Comparison of ENCODE assay signal across 8 mouse cellular contexts in genomic region chr1:152799897-152800296, GRCm38 (mm10). TPM values are rescaled to one million over a fixed set of nuclear protein-coding genes. Genes with fewer than 3 reads are reported as not detected.
A peak's percentile ranks its signal among the peaks of the same experiment; 100 is the strongest.
DNase-seq lines count a peak whose midpoint lies in the region; ATAC-seq and TF ChIP-seq lines count a peak whose summit lies in the region.

TSS of gene Ncf2 (plus strand) at chr1:152800194.

- H3K4me3 ChIP-seq in lung, adult 2 months (replicated peaks; ENCODE audit: extremely low read depth, low read depth, low read length): no peak within 1 kb of the TSS
- H3K4me3 ChIP-seq in kidney, embryonic 16.5 days (ENCODE audit: low read length): no peak within 1 kb of the TSS
- no peak within 1 kb of the TSS for H3K4me3 ChIP-seq in neural tube, embryonic 13.5 days

- H3K9me3 ChIP-seq in kidney, embryonic 16.5 days (ENCODE audit: low read length): no peaks in the 10 kb centered on the region
- H3K9me3 ChIP-seq in neural tube, embryonic 13.5 days: no peaks in the 10 kb centered on the region

- no peaks in the 10 kb centered on the region for H3K36me3 ChIP-seq in kidney, embryonic 16.5 days (ENCODE audit: insufficient read depth, low read length)
- no peaks in the 10 kb centered on the region for H3K36me3 ChIP-seq in neural tube, embryonic 13.5 days

- H3K27me3 ChIP-seq in kidney, embryonic 16.5 days (ENCODE audit: insufficient read depth, low read length): no peaks in the 10 kb centered on the region
- H3K27me3 ChIP-seq in neural tube, embryonic 13.5 days: no peaks in the 10 kb centered on the region

- H3K4me2 ChIP-seq in kidney, embryonic 16.5 days (replicated peaks; ENCODE audit: low read depth, low read length): no peak within 1 kb of the TSS; the same call in 1 of the 2 replicates
- no peak within 1 kb of the TSS for H3K4me2 ChIP-seq in neural tube, embryonic 13.5 days

- ATAC-seq in erythroid progenitor cell, adult 5-6 weeks (replicated peaks; ENCODE audit: low FRiP score, poor library complexity, severe bottlenecking): no peak
- peak; percentile 96 for ATAC-seq in kidney, embryonic 16.5 days (ENCODE audit: low FRiP score, low TSS enrichment)
- peak; percentile 92 for ATAC-seq in neural tube, embryonic 13.5 days (ENCODE audit: low read depth)

- no peak for DNase-seq in lung, adult 2 months
- no peak for DNase-seq in lung, postnatal 14 days
- no peak for DNase-seq in thymus, postnatal 10 days (ENCODE audit: low spot score in 2 of 2)
- no peak for DNase-seq in thymus, postnatal 0 days (ENCODE audit: low spot score)
- no peak for DNase-seq in adrenal gland, adult 8-10 months

- TF ChIP-seq CTCF in lung, adult 2 months (IDR thresholded peaks at IDR 0.05; ENCODE audit: insufficient read depth, low read length): no peak

- H3K27ac ChIP-seq in kidney, embryonic 16.5 days (ENCODE audit: low read length): peak within 1 kb of the TSS; percentile 71
- peak within 1 kb of the TSS; percentile 15; the same call in 1 of the 2 replicates for H3K27ac ChIP-seq in neural tube, embryonic 13.5 days (replicated peaks)

- 33% methylated on average over 2 of the region's 2 CpGs for WGBS in lung, adult 2 months
- WGBS in kidney, embryonic 16.5 days: 6% methylated on average over 2 of the region's 2 CpGs
- WGBS in neural tube, embryonic 13.5 days: 6% methylated on average over 2 of the region's 2 CpGs

- H3K9ac ChIP-seq in kidney, embryonic 16.5 days (replicated peaks; ENCODE audit: low read length): peak within 1 kb of the TSS; percentile 13; the same call in 1 of the 2 replicates
- H3K9ac ChIP-seq in neural tube, embryonic 13.5 days: no peak within 1 kb of the TSS

- no peak for TF ChIP-seq POLR2A in lung, adult 2 months (IDR thresholded peaks at IDR 0.05; ENCODE audit: borderline replicate concordance, extremely low read depth, low read depth, low read length)

- H3K4me1 ChIP-seq in lung, adult 2 months (ENCODE audit: control insufficient read depth, insufficient read depth, low read length): no peaks in the 10 kb centered on the region
- H3K4me1 ChIP-seq in kidney, embryonic 16.5 days (ENCODE audit: insufficient read depth, low read length): peaks cover 11% of the 10 kb centered on the region
- peaks cover 7% of the 10 kb centered on the region; the same call in 1 of the 2 replicates for H3K4me1 ChIP-seq in neural tube, embryonic 13.5 days (replicated peaks)

RNA-seq across cellular contexts. Expression of gene Ncf2, which starts in this region (rescaled TPM):
- polyA plus RNA-seq in lung, adult 2 months (2012; rRNA removed): 10.8 and 14.4 TPM in 2 replicates
- total RNA-seq in erythroid progenitor cell, adult 5-6 weeks (2015; ENCODE audit: low replicate concordance): 28.9 and 35.3 TPM in 2 replicates
- 21.6 and 26.7 TPM in 2 replicates for total RNA-seq in erythroid progenitor cell, adult 5-6 weeks (2017; ENCODE audit: low replicate concordance)
- polyA plus RNA-seq in kidney, embryonic 16.5 days (2015; fragmentation: Nextera tagmentation; extraction: Ambion mirVana): 6.7 and 7.8 TPM in 2 replicates
- polyA plus RNA-seq in neural tube, embryonic 13.5 days (2015; fragmentation: Nextera tagmentation; extraction: Ambion mirVana): 3.8 and 4.5 TPM in 2 replicates
- 9.0 and 10.0 TPM in 2 replicates for polyA plus RNA-seq in thymus, postnatal 0 days (2015; fragmentation: Nextera tagmentation; extraction: Ambion mirVana)
- total RNA-seq in adrenal gland, adult 8-10 months (2022): 1 to 10 TPM; 4.2 to 9.2 (median 8.3) TPM
